Mouse (Mus musculus) ES-Bruce4 (cell line): ENCODE data around the gene Rpl10.

Source experiments
- CTCF ChIP-seq: IDR thresholded peaks from one replicate; pipeline ENCODE4 v1.8.1; 2011; ENCODE audit warnings: low read depth, low read length
- EP300 ChIP-seq: IDR thresholded peaks from 2 replicates; pipeline ENCODE4 v1.6.1; 2011; ENCODE audit warnings: low read depth, low read length; ENCODE audit not compliant: insufficient read depth
- POLR2A ChIP-seq: IDR thresholded peaks from one replicate; pipeline ENCODE4 v1.8.1; 2011; ENCODE audit warnings: low read length; ENCODE audit not compliant: insufficient read depth

DNA sequence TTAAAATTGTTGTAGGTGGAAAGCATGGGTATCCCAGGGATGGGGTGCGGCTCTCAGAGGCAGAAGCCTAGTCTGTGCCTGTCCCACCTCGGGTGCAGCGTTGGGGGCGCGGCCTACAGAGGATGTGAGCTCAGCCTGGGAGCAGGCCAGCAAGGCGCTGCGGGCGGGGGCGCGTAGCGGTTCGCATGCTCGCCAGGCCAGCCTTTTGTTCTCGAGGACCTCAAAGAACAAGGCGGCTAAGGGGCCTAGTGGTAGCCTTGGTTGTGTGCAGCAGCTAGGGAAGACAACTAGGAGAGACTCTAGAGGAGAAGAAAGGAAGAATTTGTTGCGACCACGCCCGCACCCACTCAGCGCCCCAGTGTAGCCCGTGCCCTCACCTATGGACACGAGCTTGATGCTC is 24.9 kb upstream of the Rpl10 start:
- TF ChIP-seq CTCF (no peak), POLR2A (no peak), EP300 (no peak)
